Mouse (Mus musculus): ENCODE measurements around the gene Gfer. TPM values are rescaled to one million over a fixed set of nuclear protein-coding genes. Genes with fewer than 3 reads are reported as not detected.
A peak's percentile ranks its signal among the peaks of the same experiment; 100 is the strongest.
"Not testable (repeated sequence)": the region's sequence is repeated elsewhere in the genome, so short reads cannot be mapped to it uniquely, and the experiment has no call there.

Gene Gfer
- polyA plus RNA-seq, 1 experiment from 2014 or later: 55.4 TPM

- Histone ChIP-seq H3K4me3 (ENCODE audit: low read depth, low read length) (no peak overlapping the region), H3K27me3 (ENCODE audit: control insufficient read depth, insufficient read depth, low read length) (no peaks in the 10 kb centered on the region), H3K4me2 (ENCODE audit: low read depth, low read length, severe bottlenecking) (peak overlapping the region; percentile 64; the same call in 1 of the 2 replicates), H3K27ac (ENCODE audit: low read depth, low read length) (no peak overlapping the region), H3K4me1 (replicated peaks; ENCODE audit: control insufficient read depth, insufficient read depth, low read length) (peaks cover 13% of the 10 kb centered on the region), H3K9ac (ENCODE audit: low read length) (peak overlapping the region; percentile 14; the same call in 1 of the 2 replicates), H3K9me3 (ENCODE audit: control insufficient read depth, low read length) (no peaks in the 10 kb centered on the region), H3K36me3 (ENCODE audit: control insufficient read depth, insufficient read depth, low read length) (no peaks in the 10 kb centered on the region)
- no peak for ATAC-seq (replicated peaks; ENCODE audit: low FRiP score)
- 80% methylated on average over 5 of the region's 5 CpGs for WGBS
- DNase-seq (ENCODE audit: low spot score): no peak
Measured at GRCm38 (mm10) chr17:24671346-24671745, 24.6 kb downstream of the Gfer start.

- Histone ChIP-seq H3K36me3 (ENCODE audit: control insufficient read depth, insufficient read depth, low read length) (no peaks in the 10 kb centered on the region), H3K9ac (ENCODE audit: low read length) (peak overlapping the region; percentile 95), H3K27me3 (ENCODE audit: control insufficient read depth, insufficient read depth, low read length) (no peaks in the 10 kb centered on the region), H3K27ac (ENCODE audit: low read depth, low read length) (peak overlapping the region; percentile 66; the same call in 1 of the 2 replicates), H3K4me3 (ENCODE audit: low read depth, low read length) (peak overlapping the region; percentile 99), H3K9me3 (ENCODE audit: control insufficient read depth, low read length) (no peaks in the 10 kb centered on the region), H3K4me2 (ENCODE audit: low read depth, low read length, severe bottlenecking) (peak overlapping the region; percentile 64), H3K4me1 (replicated peaks; ENCODE audit: control insufficient read depth, insufficient read depth, low read length) (peaks cover 13% of the 10 kb centered on the region)
- 20% methylated on average over 8 of the region's 8 CpGs for WGBS
- ATAC-seq (replicated peaks; ENCODE audit: low FRiP score) (no peak), DNase-seq (ENCODE audit: low spot score) (no peak)
Measured at GRCm38 (mm10) chr17:24670246-24670844, 25.6 kb downstream of the Gfer start.

- WGBS: under 1% methylated on average over 80 of the region's 80 CpGs
- no peaks in the 10 kb centered on the region for H3K27me3 ChIP-seq (ENCODE audit: control insufficient read depth, insufficient read depth, low read length)
- H3K9ac ChIP-seq (ENCODE audit: low read length): peak within 1 kb of the TSS; percentile 95
- no peaks in the 10 kb centered on the region for H3K9me3 ChIP-seq (ENCODE audit: control insufficient read depth, low read length)
- ATAC-seq (replicated peaks; ENCODE audit: low FRiP score) (peak; percentile 99), DNase-seq (ENCODE audit: low spot score) (peak; percentile 96)
- H3K27ac ChIP-seq (ENCODE audit: low read depth, low read length): peak within 1 kb of the TSS; percentile 66
- H3K4me1 ChIP-seq (replicated peaks; ENCODE audit: control insufficient read depth, insufficient read depth, low read length): peaks cover 13% of the 10 kb centered on the region
- peak within 1 kb of the TSS; percentile 64 for H3K4me2 ChIP-seq (ENCODE audit: low read depth, low read length, severe bottlenecking)
- H3K36me3 ChIP-seq (ENCODE audit: control insufficient read depth, insufficient read depth, low read length): no peaks in the 10 kb centered on the region
- H3K4me3 ChIP-seq (ENCODE audit: low read depth, low read length): peak within 1 kb of the TSS; percentile 99
Measured at GRCm38 (mm10) chr17:24669545-24670245, 26.3 kb downstream of the Gfer start, which contains the start of gene Zfp598. Zfp598 (plus strand) TSS chr17:24669687.

GRCm38 (mm10) chr17:24669214-24669544, 26.8 kb downstream of the Gfer start:
- not testable (repeated sequence) for H3K27ac ChIP-seq (ENCODE audit: low read depth, low read length); ATAC-seq (replicated peaks; ENCODE audit: low FRiP score); DNase-seq (ENCODE audit: low spot score); H3K27me3 ChIP-seq (ENCODE audit: control insufficient read depth, insufficient read depth, low read length); H3K36me3 ChIP-seq (ENCODE audit: control insufficient read depth, insufficient read depth, low read length); H3K9me3 ChIP-seq (ENCODE audit: control insufficient read depth, low read length)
- Histone ChIP-seq H3K4me2 (ENCODE audit: low read depth, low read length, severe bottlenecking) (peak overlapping the region; percentile 64), H3K4me1 (replicated peaks; ENCODE audit: control insufficient read depth, insufficient read depth, low read length) (peaks cover 13% of the 10 kb centered on the region), H3K9ac (ENCODE audit: low read length) (peak overlapping the region; percentile 95), H3K4me3 (ENCODE audit: low read depth, low read length) (peak overlapping the region; percentile 99)
- 12% methylated on average over 15 of the region's 15 CpGs for WGBS

- ATAC-seq (replicated peaks; ENCODE audit: low FRiP score) (no peak), DNase-seq (ENCODE audit: low spot score) (peak; percentile 66)
- Histone ChIP-seq H3K27ac (ENCODE audit: low read depth, low read length) (no peak overlapping the region), H3K4me2 (ENCODE audit: low read depth, low read length, severe bottlenecking) (no peak overlapping the region), H3K4me3 (ENCODE audit: low read depth, low read length) (no peak overlapping the region), H3K36me3 (ENCODE audit: control insufficient read depth, insufficient read depth, low read length) (no peaks in the 10 kb centered on the region), H3K9ac (ENCODE audit: low read length) (no peak overlapping the region), H3K27me3 (ENCODE audit: control insufficient read depth, insufficient read depth, low read length) (no peaks in the 10 kb centered on the region), H3K9me3 (ENCODE audit: control insufficient read depth, low read length) (no peaks in the 10 kb centered on the region), H3K4me1 (replicated peaks; ENCODE audit: control insufficient read depth, insufficient read depth, low read length) (peaks cover 13% of the 10 kb centered on the region)
- WGBS: 37% methylated on average over 6 of the region's 6 CpGs
Measured at GRCm38 (mm10) chr17:24667416-24667815, 28.5 kb downstream of the Gfer start.

GRCm38 (mm10) chr17:24667011-24667410, 28.9 kb downstream of the Gfer start:
- not testable (repeated sequence) for DNase-seq (ENCODE audit: low spot score); ATAC-seq (replicated peaks; ENCODE audit: low FRiP score); H3K9ac ChIP-seq (ENCODE audit: low read length); H3K36me3 ChIP-seq (ENCODE audit: control insufficient read depth, insufficient read depth, low read length); H3K4me2 ChIP-seq (ENCODE audit: low read depth, low read length, severe bottlenecking); H3K27ac ChIP-seq (ENCODE audit: low read depth, low read length); H3K27me3 ChIP-seq (ENCODE audit: control insufficient read depth, insufficient read depth, low read length); H3K9me3 ChIP-seq (ENCODE audit: control insufficient read depth, low read length); H3K4me3 ChIP-seq (ENCODE audit: low read depth, low read length)
- WGBS: 79% methylated on average over 7 of the region's 7 CpGs
- H3K4me1 ChIP-seq (replicated peaks; ENCODE audit: control insufficient read depth, insufficient read depth, low read length): peaks cover 13% of the 10 kb centered on the region

- Histone ChIP-seq H3K27ac (ENCODE audit: low read depth, low read length) (no peak within 1 kb of the TSS), H3K9me3 (ENCODE audit: control insufficient read depth, low read length) (no peaks in the 10 kb centered on the region), H3K9ac (ENCODE audit: low read length) (peak within 1 kb of the TSS; percentile 51; the same call in 1 of the 2 replicates), H3K27me3 (ENCODE audit: control insufficient read depth, insufficient read depth, low read length) (peaks cover 27% of the 10 kb centered on the region), H3K4me2 (ENCODE audit: low read depth, low read length, severe bottlenecking) (peak within 1 kb of the TSS; percentile 65), H3K4me3 (ENCODE audit: low read depth, low read length) (peak within 1 kb of the TSS; percentile 33), H3K36me3 (ENCODE audit: control insufficient read depth, insufficient read depth, low read length) (no peaks in the 10 kb centered on the region), H3K4me1 (replicated peaks; ENCODE audit: control insufficient read depth, insufficient read depth, low read length) (peaks cover 6% of the 10 kb centered on the region; the same call in 1 of the 2 replicates)
- DNase-seq (ENCODE audit: low spot score) (peak; percentile 67), ATAC-seq (replicated peaks; ENCODE audit: low FRiP score) (0 out of 2 replicates have a peak, but pooled peaks have one; percentile 12)
- 2% methylated on average over 47 of the region's 47 CpGs for WGBS
Measured at GRCm38 (mm10) chr17:24658017-24658758, 37.8 kb downstream of the Gfer start, which contains the start of gene Npw. Npw (minus strand) TSS chr17:24658457.

- no peak overlapping the region for H3K9ac ChIP-seq (ENCODE audit: low read length)
- H3K27ac ChIP-seq (ENCODE audit: low read depth, low read length): no peak overlapping the region
- peaks cover 6% of the 10 kb centered on the region for H3K4me1 ChIP-seq (replicated peaks; ENCODE audit: control insufficient read depth, insufficient read depth, low read length)
- no peaks in the 10 kb centered on the region for H3K36me3 ChIP-seq (ENCODE audit: control insufficient read depth, insufficient read depth, low read length)
- H3K4me3 ChIP-seq (ENCODE audit: low read depth, low read length): no peak overlapping the region
- 80% methylated on average over 4 of the region's 4 CpGs for WGBS
- DNase-seq (ENCODE audit: low spot score) (no peak), ATAC-seq (replicated peaks; ENCODE audit: low FRiP score) (no peak)
- peaks cover 32% of the 10 kb centered on the region for H3K27me3 ChIP-seq (ENCODE audit: control insufficient read depth, insufficient read depth, low read length)
- no peaks in the 10 kb centered on the region for H3K9me3 ChIP-seq (ENCODE audit: control insufficient read depth, low read length)
- no peak overlapping the region for H3K4me2 ChIP-seq (ENCODE audit: low read depth, low read length, severe bottlenecking)
Measured at GRCm38 (mm10) chr17:24654969-24655368, 41.0 kb downstream of the Gfer start.

All from forebrain, embryonic 11.5 days (tissue).